Mouse (Mus musculus) ovary, adult 2 months (tissue): ENCODE data around the gene Tmem212. TPM values are rescaled to one million over a fixed set of nuclear protein-coding genes. Genes with fewer than 3 reads are reported as not detected.

Experiments used
- polyA plus RNA-seq: library from polyadenylated mRNA; depleted of rRNA; stranded (reverse); fragments of >200 nt; gene quantifications from 2 replicates; pipeline ENCODE4 v1.2.3, GENCODE M21; 2012; rRNA removed

Gene Tmem212
- 80.5 and 80.7 TPM in 2 replicates for polyA plus RNA-seq

DNA sequence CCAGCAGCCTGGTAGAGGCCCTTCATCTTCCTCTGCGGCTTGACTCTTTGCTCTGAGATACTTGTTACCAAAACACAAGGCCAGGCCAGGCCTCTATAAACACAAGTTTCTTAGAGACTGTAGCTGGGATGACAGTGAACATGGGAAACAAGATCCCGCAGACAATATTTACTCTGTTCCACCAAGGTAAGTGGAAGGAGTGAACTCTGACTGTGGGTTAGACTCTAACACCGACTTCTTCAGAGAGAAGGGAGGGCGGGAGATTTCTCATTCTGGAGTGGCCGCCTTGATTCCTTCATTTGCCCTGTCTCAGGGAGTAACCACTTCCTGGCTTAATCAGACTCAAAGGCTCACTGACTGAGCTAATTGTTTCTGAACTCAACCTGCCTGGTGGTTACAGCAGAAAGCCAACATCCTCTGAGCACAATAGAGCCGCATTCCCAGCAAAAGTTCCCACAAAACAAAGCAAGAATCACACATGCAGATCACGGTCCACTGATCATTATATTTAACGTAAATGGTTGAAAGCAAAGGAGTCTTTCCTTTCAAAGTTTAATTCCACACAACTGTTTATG lies at the start of gene Tmem212:
TSS of gene Tmem212 (minus strand) at position 51 of the 575 bp plus-strand sequence.

DNA sequence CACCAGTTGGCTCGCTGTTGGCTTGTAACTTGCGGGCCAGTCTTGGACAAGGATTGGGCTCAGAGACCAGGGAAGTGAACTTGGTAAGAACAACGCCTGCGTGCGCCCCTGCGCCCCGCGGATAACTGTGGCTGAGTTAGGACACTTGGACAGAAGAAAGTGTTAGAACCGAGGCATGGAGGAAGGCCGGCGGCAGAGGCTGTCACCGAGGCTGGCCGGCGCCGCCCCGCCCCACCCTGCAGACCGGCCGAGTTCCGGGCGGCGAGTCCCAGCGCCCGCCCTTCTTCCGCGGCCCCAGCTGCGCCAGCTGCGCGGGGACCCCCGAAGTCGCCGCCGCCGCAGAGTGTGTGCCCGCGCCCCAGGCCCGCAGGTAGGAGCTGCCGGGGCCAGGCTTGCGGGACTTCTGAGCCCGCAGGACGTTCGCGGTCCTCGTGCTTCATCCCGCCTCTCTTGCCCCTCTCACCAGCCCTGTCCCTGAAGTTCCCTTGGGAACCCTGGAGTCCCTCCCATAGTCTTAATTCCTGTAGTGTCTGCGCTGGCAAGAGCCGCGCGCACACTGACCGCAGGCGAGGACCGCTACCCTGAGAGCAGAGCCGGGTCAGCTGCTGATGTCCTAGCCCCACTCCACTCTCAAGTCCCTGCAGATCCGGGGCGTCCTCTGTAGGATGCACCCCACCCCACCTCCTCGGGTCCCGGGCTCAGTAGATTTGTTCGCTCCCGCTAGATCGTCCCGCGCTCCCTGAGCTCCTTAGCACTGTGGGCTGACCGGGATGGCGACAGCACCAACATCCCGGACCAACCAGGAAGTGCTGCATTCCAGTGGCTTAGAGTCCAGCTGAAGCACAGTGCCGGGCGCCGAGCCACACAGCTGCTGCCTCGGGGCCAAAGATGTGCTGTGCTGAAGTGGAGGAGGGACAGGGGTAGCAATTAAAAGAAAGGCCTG lies 42.5 kb upstream of the Tmem212 start, which contains the start of gene Pld1:
TSS of gene Pld1 (plus strand) at position 315 of the 943 bp plus-strand sequence.

Other genes starting within 250 kb of the Tmem212 start
- gene Fndc3b, start 185.1 kb downstream of the Tmem212 start, polyA plus RNA-seq, result 36.6 and 40.5 TPM in 2 replicates
- 3.6 and 4.3 TPM in 2 replicates for gene Pld1, start 42.3 kb upstream of the Tmem212 start, polyA plus RNA-seq